Mouse (Mus musculus): ENCODE results near the gene Phf7.

Gene Phf7

DNA sequence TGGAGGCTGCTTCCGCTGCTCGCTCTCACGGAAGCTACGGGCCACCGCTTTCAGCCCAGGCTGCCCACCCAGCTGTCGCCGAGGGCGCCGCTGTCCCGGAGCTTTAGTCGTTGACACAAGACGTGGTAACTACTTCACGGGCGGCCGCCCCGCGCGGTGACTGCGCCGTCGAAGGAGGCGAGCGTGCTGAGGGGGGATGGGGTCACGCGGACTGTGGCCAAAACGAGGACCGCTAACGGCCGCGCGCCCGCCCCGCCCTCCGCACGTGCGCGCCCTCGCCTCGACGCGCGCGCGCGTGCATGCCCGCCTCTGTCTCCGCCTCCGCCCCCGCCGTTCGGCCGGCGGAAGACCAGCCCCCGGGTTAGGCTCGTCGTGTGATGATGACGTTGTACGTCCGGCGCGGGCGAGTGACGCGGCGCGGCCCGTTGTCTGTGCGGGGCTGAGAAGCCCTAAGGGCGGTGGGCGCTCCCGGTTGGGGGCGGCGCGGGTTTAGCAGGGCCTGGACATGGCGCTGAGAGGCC lies at the start of gene Phf7, which contains the start of gene Bap1:
Phf7 (minus strand) TSS at position 234 of the 521 bp plus-strand sequence.
Bap1 (plus strand) TSS at position 367 of the 521 bp plus-strand sequence.
- DNase-seq (ENCODE audit: low spot score) = peak; percentile 98

DNA sequence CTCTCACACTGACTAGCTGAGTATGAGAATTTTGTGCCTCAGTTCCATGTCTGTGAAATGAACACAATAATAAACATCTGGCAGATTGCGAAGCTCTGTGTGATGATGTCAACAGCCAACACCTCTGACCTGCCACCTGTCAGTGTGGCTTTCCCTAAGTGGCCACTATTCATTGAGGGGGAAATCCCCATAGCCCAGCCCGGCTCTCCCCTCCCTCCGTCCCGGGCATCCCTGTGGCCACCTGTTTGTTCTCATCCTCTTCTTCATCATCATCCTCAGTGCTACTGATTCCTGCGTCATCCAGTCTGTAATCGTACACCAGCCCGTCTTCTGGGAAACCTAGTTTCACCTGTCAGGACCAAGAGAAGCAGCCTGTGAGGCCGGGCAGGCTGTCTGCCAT lies 34.6 kb upstream of the Phf7 start:
- no peak for DNase-seq (ENCODE audit: low spot score)

DNA sequence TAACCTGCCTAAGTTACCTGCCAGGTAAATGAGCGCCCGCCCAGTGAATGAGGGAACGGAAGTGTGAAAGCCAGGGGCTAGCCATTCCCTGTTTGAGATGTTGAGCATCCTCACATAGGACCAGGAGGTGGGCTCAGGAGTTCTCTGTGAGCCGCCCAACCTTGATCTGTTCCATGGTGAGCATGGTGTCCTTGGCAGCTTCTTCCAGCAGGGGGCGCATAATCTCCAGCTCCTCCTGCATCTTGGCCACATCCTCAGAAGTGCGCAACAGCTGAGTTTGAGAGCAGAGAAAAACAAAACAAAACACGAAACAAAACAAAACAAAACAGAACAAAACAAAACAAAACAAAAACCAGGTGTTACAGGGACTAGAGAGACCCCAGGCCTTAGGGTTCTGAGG lies 21.0 kb upstream of the Phf7 start:
- DNase-seq (ENCODE audit: low spot score) = peak; percentile 62

DNA sequence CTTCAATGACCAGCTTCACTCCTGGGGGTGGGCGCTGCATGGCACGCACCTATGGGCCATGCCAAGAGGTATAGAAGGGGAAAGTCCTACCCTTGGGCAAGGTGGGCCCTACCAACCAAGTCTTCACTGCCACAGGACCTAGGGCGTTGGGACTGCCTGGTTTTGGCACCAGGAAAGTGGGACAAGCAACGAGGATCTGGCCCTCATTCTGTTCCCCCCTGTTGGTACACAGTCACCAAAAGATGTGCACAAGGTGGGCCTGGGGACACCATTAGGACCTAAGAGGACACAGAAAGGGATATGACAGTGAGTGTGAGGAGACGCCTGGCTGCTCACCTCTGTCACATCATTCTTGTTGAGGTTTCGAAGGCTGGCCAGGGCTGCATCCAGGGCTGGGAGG lies 20.0 kb upstream of the Phf7 start:
- DNase-seq (ENCODE audit: low spot score) = no peak

DNA sequence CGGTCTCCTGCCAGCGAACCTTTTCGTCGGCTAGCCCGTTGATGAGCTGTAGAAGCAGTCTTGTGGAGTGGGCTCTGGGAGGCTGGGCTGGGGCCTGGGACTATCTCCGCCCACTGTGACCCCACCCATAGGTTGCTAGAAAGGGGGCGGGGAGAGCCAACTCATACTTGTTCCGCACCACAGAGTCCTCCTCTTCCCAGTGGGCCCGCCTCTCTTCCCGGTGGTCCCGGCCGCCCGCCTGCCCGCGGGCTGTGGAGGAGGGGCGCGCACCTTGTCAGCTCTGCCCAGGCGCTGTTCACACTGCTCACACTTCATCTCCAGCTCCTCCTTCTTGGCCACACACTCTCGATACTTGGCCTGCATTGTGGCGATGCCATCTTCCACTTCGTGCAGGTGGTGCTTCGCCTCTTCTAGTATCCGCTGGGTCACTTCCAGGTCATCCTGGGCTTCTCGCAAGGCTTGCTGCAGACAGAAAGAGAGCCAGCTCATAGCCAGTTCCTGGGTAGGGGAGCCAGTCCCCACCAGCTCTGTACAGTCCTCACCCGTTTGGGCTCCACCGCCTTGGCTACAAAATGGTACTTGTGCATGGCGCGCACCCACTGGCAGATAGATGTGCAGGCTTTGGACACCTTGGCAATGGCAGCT lies 18.5 kb upstream of the Phf7 start:
- no peak for DNase-seq (ENCODE audit: low spot score)

DNA sequence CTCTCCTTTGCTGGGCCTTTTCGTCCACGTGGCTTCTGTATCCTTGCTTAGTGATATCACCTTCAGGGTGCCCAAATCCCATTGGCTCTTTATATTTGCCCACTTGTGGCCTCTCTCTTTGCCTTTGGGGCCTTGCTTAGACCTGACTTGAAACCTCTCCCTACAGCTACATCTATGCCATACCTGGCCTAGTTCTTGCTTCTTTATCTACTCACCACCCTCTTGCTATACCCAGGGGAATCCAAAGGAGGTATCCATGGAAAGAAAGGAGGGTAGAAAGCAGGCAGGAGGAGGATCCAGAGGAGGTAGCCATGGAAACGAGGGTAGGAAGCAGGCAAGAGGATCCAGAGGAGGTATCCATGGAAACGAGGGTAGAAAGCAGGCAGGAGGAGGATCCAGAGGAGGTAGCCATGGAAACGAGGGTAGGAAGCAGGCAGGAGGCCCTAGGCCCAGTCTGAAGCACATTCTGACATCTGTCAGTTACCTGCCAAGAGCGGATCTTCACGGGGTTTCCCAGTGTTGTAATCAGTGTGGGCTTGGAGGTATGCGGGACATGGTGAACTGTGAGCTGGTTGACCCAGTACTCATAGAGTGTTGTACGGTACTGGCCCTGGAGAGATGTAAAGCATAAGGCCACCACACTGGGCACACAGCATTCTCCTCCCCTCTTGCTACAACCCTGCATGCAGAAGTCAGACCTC lies 17.3 kb upstream of the Phf7 start:
- DNase-seq (ENCODE audit: low spot score) = no peak

DNA sequence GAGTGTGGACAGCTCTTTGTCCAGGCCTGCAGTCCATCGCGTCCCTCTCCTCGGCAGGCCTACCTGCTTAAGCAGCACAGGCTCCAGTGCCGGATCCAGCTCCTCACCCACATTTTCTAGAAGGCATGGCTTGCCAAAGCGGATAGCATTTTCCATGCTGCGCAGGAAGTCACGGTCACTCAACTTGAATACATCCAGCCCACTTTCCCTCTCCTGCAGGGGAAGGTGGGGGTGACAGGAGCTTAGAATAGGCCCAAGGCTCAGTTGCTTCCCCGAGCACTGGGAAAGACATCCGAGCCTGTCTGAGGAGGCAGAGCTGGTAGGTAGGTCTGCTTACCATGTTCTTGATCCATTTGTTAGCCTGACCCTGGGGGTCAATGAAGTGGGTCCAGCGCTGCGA lies 16.5 kb upstream of the Phf7 start:
- no peak for DNase-seq (ENCODE audit: low spot score)

DNA sequence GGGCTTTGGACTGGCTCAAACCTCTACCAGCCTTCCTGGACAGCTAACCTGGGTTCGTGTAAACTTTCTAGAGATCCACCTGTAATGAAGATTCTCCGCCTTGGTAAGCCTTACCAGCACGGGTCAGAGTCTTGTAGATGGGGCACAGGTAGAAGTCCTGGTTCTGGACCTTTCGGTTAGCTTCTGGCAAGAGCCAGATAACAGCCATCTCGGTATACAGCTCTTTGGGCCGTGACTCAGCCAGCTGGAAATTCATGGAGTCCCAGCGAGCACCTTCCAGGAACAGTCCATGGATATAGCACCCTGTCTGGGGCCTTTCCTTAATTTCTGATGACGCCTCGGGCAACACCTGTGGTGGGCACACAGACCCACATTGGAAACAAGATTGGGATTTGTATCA lies 9.8 kb upstream of the Phf7 start:
- no peak for DNase-seq (ENCODE audit: low spot score)

DNA sequence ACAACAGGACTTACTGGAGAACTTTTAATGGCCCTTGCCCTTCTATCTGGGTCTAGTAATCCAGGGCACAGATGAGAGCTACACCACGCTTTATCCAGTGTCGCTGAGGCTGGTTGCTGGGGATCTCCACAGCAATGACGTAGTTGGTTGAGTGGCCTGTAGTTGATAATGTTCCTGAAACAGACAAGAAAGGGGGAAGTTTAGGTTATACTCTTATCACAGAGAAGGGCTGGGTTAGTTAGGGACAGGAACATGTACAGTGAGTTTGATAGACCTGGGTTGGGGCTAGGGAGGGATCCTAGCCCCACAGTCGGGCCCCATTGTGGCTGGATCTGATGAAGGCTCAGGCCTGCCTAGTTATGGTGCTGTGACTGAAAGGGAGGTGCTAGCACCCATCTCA lies 9.3 kb upstream of the Phf7 start:
- no peak for DNase-seq (ENCODE audit: low spot score)

DNA sequence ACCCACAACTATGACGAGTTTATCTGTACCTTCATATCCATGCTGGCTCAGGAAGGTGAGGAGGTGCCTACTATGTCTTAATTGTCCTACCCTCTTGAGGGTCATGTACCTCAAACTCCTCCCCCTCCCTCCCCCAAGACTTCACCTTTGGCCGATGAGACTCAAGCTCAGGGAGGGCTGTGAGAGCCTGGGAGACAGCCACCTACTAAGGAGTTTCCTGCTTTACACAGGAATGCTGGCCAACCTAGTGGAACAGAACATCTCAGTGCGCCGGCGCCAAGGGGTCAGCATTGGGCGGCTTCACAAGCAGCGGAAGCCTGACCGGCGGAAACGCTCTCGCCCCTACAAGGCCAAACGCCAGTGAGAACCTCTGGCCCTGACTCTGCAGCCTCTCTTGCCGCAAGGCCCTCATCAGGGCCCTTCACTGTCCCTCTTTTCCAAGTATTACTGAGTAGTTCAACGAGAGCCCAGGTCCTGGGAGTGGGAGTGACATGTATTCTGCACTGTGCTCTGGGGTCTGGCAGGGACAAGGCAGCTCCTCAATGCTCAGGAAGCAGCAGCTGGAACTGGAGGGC lies 7.4 kb upstream of the Phf7 start:
- no peak for DNase-seq (ENCODE audit: low spot score)

DNA sequence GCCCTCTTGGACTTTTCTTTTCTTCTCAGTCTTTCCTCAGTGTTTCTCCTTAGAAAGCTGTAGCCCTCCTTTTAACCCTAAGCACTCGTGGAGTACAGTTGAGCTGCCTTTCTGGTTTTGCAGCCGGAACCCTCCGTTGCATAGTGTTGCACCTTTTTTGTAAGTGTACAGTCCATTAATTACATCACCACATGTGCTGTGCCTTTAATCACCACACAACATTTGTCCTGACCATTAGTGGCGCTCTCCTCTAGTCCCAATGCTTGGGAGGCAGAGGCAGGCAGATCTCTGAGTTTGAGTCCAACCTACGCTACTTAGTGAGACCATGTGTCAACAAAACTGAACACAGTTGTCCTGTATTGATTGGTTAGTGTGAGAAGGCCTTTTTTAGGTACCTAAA lies 974 bp upstream of the Phf7 start:
- DNase-seq (ENCODE audit: low spot score) = no peak

DNA sequence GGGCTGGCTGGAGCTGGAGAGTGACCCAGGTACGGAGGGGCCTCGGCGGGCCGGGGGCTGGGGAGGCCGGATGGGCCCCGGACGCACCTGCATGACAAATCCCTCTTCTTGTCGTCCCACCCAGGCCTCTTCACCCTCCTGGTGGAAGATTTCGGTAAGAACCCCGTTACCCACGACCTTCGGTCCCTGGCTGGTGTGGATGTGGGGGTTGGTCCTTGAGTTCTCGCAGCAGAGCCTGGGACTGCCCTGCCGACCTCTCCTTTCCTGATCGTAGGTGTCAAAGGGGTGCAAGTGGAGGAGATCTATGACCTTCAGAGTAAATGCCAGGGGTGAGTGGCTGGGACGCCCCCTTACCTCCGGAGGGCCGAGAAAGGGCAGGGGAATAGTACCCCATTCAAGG lies 509 bp upstream of the Phf7 start:
- DNase-seq (ENCODE audit: low spot score) = no peak

DNA sequence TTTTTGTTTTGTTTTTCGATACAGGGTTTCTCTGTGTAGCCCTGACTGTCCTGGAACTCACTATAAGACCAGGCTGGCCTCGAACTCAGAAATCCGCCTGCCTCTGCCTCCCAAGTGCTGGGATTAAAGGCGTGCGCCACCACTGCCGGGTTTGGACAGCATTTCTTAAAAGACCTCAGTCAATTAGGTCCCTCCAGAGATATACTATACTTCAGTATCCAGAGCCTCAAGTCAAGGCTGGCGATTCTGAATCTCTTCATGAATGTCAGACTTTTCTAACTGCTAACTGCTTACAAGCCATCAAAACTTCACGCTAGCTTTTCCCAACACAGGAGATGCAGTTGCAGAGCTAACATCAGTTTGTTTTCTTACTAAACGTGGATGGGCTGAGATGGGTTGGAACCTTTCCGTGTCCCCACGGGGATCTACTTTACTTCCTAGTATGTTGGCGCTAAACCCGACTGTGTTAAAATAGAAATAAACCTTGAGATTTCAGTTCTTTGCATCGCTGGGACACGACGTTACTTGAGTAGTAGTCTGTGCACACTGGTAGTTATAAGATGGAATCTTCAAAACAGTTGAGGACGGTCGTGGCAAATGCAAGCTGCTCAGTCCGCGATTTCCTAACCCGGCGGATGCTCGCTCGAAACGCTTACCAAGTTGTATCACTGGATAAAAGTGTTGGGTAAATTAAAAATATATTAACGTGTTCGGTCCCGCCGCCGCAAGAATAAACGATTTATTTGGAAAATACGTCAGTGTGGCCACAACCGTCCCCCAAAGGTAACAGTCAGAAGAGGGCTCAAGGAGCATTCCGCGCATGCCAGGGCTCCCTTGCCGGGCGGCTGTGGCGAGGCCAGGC lies 664 bp downstream of the Phf7 start:
- no peak for DNase-seq (ENCODE audit: low spot score)

DNA sequence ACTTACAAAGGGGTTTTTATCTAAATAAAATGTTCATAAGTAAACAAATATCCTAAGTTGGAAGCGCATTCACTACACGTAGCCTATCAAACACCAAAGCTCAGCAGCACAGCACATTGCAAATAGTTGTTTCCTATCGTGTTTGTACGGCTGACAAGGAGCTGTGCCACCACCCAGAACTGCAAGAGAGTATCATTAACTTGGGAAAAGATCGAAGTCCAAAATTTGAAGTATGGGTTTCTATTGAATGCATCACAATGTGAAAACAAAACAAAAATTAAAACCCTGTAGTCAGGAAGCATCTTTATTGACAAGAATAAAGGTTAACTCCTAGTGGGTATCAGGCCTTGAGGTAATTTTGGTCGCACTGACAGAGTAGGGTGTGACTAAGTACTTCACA lies 2.7 kb downstream of the Phf7 start:
- DNase-seq (ENCODE audit: low spot score) = no peak

DNA sequence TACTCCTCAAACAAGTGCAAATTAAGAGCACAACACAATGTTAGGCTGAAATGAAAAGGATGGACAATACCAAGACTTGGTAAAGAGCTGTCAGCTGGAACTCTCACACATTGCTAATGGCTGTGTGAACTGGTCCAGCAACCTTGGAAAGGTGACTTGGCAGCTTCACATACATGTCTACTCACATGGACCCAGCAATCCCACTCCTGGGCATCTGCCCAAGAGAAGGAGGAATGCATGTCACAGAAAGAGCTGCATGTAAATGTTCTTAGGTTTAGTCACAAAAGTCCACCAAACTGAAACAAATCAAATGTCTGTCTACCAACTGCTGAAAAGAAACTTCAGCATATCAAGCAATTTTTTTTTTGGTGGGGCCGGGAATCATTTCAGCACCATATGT lies 5.2 kb downstream of the Phf7 start:
- no peak for DNase-seq (ENCODE audit: low spot score)

DNA sequence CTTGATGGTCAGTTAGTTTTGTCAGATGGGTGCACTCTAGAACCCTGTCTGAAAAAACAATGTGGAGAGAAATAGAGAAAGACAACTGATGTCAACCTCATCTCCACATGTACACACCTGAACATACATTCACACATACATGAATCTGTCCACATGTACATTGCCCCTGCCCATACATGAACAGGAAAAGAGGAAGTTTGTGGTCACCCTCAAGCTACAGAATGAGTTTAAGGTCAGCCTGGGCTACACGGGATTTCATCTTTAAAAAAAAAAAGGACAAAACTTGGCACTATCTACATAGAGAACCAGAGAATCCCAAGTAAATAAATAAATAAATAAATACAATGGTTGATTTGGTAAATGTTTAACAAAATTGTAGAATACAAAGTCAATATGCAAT lies 6.3 kb downstream of the Phf7 start:
- DNase-seq (ENCODE audit: low spot score) = no peak

DNA sequence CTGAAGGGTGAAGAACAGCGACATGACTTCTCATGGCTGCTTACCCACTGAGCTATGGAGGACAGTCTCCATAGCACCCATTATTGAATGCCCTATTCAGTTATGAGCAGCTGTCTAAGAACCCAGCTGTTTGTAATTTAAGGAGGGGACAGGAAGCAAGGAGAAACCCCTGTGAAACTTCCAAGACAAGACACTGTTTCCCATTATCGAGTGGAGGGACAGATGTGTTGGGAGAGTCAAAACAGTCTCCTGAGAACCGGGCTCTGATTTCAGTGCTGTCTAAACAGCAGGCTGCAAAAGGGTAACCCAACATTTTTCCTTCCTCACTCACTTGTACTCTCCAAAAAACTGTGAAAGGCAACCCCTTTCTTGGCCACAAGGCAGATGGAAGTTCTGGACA lies 10.6 kb downstream of the Phf7 start:
- DNase-seq (ENCODE audit: low spot score) = no peak

DNA sequence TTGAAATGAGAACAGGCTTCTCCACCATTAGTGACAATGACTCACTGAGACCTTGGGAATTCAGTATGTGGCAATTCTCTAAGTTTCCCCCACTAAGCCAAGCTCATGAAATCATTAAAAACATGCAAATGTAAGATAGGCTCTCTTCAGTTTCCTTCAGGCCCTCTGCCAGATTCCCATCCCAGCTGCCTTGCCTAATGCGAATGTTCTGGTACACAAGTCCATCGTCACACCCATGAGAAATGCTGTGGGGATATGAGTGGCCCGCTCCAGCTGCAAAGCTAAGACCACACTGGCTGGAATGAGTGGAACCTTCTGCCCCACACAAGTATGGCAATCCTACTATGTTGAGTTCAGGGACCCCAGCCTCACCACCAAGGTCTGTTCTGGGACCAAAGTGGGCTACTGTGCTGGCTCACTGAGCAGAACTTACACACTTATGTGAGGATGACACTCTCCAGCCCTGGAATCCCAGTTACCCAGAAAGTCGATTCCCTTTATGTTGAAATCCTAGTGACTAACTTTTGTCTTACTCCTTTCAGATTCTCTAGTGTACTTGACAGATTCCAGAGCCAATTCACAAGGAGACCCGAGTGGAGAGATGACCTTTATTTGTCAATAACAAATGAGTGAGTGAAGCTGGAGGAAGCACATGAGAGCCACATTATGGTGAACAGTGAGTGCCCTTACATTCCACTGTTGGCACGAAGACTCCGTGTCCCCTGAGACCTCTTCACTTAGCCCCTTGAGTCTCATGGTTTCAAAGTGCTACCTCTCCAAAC lies 13.8 kb downstream of the Phf7 start:
- no peak for DNase-seq (ENCODE audit: low spot score)

DNA sequence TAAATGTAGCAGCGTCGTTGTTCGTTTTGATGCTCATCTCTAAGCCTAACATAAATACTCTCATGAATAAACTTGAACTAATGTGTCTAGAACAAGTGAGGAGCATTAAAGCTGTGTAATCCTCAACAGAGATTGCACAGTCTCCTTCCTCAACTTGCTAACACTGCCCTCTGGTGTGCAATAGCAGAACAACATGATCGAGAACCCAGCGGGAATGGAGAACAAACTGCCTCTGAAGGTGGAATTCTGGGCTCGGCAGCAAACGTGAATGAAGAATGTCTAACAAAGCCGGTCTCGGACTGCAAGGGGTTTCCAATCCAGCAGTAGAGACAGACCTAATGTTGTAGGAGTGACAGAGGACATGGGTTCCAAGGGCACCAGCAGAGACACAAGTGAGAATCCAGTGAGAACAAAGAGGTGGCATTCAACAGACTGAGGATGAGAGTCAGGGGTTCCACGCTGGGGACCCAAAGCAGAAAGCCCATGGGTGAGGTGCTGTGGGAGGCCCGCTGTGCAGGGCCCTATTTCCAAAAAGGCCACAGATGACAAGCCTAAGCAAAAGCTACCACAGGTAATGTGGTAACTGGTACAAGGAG lies 17.0 kb downstream of the Phf7 start:
- peak; percentile 50 for DNase-seq (ENCODE audit: low spot score)

DNA sequence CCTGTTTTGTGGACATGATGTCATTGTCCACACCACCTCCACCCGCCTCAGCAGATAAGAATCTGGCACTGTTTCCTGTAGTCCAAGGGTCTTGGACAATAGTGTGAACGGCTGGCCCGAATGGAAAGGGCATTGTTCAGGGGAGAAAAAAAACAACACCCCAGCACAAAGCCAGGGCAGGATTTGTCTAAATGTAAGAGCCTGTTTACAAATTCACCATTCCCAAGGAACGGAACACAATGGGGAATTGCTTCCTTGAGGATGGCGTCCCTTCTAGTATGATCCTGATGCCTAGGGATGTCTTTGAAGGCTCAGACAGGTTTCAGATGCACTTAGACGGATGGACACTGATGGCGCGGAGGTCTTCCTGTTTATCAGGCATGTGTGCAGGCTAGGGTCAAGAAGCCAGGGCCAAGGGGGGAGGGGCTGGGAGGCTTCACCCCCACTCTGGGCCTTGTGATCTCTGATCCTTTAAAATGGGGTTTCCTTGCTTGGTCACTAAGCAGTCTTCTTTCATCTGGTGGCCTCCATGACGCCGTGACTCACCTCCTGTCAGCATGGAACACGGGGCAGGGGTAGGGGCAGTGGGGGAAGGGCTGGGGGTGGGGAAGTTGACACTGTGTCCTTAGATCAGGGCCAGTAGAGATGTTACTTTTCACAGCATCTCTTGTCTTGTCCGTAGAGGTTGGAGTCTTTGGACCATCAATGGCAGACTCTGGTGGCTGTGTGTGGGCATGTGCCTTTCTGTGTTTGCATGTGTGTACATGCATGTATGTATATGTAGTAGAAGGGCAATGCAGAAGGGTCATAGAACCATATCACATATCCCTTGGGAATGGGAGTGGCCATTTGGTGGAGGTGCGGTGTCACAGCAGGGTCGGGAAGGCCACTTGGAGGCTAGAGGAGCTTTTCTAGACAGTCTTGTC lies 17.8 kb downstream of the Phf7 start:
- no peak for DNase-seq (ENCODE audit: low spot score)
